Mouse (Mus musculus): ENCODE data around the gene Thbs1.

Gene Thbs1

GRCm38 (mm10) chr2:118148321-118149142 is 36.9 kb downstream of the Thbs1 start:
- no peak for DNase-seq (ENCODE audit: low spot score in 2 of 2)

GRCm38 (mm10) chr2:118149855-118150563 is 38.3 kb downstream of the Thbs1 start:
- DNase-seq (ENCODE audit: low spot score in 2 of 2) = no peak

- DNase-seq (ENCODE audit: low spot score in 2 of 2) = no peak
Measured at GRCm38 (mm10) chr2:118158095-118158494, 46.4 kb downstream of the Thbs1 start.

- no peak for DNase-seq (ENCODE audit: low spot score in 2 of 2)
Measured at GRCm38 (mm10) chr2:118159126-118159525, 47.5 kb downstream of the Thbs1 start.

GRCm38 (mm10) chr2:118160547-118160946 is 48.9 kb downstream of the Thbs1 start:
- DNase-seq (ENCODE audit: low spot score in 2 of 2) = no peak

GRCm38 (mm10) chr2:118160991-118161390 is 49.3 kb downstream of the Thbs1 start:
- no peak for DNase-seq (ENCODE audit: low spot score in 2 of 2)

- DNase-seq (ENCODE audit: low spot score in 2 of 2) = no peak
Measured at GRCm38 (mm10) chr2:118162486-118162885, 50.8 kb downstream of the Thbs1 start.

GRCm38 (mm10) chr2:118164137-118164536 is 52.5 kb downstream of the Thbs1 start:
- DNase-seq (ENCODE audit: low spot score in 2 of 2) = no peak

- DNase-seq (ENCODE audit: low spot score in 2 of 2) = no peak
Measured at GRCm38 (mm10) chr2:118165691-118166090, 54.0 kb downstream of the Thbs1 start.

GRCm38 (mm10) chr2:118167731-118168130 is 56.1 kb downstream of the Thbs1 start:
- no peak for DNase-seq (ENCODE audit: low spot score in 2 of 2)

GRCm38 (mm10) chr2:118168225-118168624 is 56.5 kb downstream of the Thbs1 start:
- DNase-seq (ENCODE audit: low spot score in 2 of 2) = no peak

- no peak for DNase-seq (ENCODE audit: low spot score in 2 of 2)
Measured at GRCm38 (mm10) chr2:118174558-118175383, 63.1 kb downstream of the Thbs1 start.
